Mouse (Mus musculus) left cerebral cortex, adult 11 months (tissue): ENCODE results near the gene Rab26.
A peak's percentile ranks its signal among the peaks of the same experiment; 100 is the strongest.

ENCODE experiments used
- DNase-seq: peaks from one replicate; pipeline ENCODE4 v3.0.0; 2022; ENCODE audit warnings: low spot score

Gene Rab26

DNA sequence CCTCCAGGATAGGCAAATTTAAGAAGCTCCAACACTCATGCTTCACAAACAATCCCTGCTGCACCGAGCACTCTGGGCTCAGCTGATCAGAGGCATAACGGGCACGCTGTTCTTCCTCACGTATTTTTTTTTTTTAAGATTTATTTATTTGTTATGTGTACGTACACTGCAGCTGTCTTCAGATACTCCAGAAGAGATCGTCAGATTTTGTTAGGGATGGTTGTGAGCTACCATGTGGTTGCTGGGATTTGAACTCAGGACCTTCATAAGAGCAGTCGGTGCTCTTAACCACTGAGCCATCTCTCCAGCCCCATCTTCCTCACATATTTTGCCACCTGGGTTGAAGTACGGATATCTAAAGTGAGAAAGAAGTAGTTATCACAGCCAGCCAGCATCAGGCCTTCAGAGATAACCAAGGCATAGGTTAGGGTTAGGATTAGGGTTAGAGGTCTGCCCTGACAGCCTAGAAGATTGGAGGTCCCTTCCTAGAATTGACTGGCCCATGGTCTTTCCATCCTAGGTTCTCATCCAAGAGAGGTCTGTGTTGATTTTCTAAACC, at the start of gene Rab26:
TSS of gene Rab26 (minus strand) at position 51 of the 559 bp plus-strand sequence.
- no peak for DNase-seq

DNA sequence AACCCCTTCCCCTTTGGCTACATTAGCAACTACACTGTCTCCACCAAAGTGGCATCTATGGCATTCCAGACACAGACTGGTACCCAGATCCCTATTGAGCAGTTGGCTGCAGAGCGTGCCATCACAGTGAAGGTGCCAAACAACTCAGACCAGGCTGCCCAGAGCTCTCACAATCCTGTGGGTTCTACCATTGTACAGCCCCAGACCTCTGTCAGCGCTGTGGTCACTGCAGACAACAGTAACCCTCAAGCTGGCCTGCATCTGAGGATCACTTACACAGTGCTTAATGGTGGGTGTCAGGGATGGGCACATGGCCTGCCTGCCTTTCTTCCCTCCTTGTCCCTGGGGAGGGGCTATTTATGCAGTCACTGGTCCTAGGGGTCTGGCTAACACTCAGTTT, 46.3 kb upstream of the Rab26 start:
- no peak for DNase-seq

DNA sequence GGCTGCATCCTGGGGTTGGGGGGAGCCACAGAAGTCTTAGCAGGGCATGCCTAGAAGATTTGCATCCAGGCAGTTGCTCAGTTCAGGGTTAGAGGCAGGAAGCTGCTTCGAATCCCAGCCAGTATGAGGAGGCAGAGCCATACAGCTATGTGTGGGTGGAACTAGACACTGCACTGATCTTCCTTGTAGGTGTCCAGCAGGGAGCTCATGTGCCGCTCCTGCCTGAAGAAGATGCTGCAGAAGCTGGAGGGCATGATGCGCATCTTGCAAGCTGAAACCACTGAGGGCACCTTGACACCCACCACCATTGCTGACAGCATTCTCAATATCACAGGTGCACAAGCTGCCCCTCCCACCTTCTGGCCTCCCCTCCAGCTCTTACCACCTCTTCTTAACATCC, 45.5 kb upstream of the Rab26 start:
- DNase-seq: no peak

- DNase-seq: no peak
Measured at GRCm38 (mm10) chr17:24573811-24574210, 39.8 kb upstream of the Rab26 start.

GRCm38 (mm10) chr17:24572651-24573245, 38.7 kb upstream of the Rab26 start:
- DNase-seq: no peak

DNA sequence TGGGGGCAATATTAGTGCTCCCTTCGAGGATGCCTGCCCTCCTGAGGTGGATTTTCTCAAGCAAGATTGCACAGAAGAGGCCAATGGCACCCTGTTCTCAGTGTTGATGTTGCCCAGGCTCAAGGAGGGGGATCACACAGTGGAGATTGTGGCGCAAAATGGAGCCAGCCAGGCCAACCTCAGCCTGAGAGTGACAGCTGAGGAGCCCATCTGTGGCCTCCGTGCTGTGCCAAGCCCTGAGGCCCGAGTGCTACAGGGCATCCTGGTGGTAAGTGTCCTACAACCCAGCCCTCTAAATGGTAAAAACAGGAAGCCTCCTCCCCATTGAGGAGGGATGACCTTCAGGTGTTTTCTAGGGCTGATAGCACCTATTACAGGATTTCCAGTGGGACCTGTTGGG, 35.8 kb upstream of the Rab26 start:
- DNase-seq: no peak

GRCm38 (mm10) chr17:24567034-24567779, 33.2 kb upstream of the Rab26 start:
- DNase-seq: no peak

- DNase-seq: no peak
Measured at GRCm38 (mm10) chr17:24565792-24566191, 31.8 kb upstream of the Rab26 start.

DNA sequence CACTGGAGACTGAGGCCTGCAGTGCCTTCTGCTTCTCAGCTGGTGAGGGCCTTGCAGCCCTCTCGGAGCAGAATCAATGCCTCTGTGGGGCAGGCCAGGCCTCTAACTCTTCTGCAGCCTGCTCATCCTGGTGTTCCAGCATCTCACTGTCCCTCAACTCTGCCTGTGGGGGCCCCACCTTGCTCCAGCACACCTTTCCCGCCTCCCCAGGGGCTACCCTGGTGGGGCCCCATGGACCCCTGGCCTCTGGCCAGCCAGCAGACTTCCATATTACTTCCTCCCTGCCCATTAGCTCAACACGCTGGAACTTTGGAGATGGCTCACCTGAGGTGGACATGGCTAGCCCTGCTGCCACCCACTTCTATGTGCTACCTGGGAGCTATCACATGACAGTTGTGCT, 31.1 kb upstream of the Rab26 start:
- no peak for DNase-seq

GRCm38 (mm10) chr17:24564422-24564821, 30.4 kb upstream of the Rab26 start:
- no peak for DNase-seq

GRCm38 (mm10) chr17:24563638-24564037, 29.6 kb upstream of the Rab26 start:
- DNase-seq: no peak

GRCm38 (mm10) chr17:24561592-24561991, 27.6 kb upstream of the Rab26 start:
- no peak for DNase-seq

DNA sequence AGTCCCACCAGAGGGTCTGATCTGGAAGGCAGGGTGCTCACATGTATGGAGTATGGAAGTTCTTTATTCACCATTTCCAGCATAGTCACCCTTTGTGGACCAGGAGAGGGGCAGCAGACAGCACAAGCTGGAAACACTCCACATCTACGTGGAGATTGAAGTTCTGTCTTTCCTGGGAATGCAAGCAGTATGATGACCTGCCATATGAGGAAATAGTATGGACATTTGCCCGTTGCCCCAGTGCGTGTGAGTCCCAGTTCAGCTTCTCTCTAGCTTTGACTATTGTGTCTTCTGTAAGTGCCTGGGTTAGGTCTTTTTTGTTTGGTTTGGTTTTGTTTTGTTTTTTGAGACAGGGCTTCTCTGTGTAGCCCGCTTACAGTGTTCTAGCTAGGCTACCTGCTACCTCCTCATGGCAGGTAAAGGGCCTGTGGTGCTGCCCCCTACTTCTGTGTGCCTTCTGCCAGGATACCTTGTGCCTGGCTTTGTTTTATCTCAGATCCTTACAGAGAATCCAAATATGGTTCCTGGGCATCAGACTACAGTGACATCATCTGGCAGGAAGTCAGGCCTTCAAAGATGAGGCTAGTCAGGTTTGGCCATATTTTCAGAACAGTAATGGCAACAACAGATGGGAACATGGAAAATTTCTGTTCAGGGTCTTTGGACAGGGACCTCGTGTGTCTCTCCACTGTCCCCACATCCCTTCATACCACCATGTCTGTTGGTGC, 26.5 kb upstream of the Rab26 start:
- no peak for DNase-seq

DNA sequence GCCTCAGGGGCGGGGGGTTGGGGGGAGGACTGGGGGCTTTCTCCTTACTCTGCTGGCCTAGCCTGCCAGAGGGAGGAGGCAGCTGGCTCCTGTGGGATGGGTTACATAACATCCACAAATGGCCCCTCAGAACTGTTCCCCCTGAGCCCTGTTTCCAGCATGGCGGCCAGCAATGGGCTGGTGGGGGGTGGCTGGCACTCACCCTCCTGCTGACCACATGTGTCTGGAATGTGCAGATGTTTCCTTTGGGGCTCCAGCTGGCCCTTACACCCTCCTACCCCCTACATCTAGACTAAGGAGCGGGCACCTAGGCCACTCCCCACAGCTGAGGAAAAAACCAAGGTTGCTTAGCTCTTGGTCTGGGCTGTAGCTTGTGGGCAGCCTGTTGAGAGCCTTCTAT, 25.1 kb upstream of the Rab26 start:
- no peak for DNase-seq

DNA sequence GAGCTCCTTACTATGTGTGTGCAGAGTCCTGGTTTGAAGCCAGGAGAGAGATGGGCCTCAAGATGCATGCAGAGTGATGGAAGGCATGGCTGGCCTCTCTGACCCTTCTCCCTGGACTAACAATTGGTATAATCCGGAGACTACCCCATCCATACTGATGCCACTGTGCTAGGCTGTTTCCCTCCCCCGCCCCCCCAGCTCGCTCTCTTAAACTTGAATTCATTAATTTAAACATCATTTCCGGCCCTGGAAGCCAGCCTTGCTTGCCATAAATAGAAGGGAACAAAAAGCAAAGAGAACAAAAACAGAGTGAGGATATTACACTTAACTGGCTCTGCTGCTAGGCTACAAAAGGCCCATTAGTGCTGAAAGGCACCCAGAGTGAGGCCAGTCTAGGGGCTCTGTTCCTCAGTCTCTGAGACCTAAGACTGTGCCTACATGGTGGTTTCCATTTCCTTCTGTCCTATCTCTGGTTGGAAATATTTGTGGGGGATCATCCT, 24.6 kb upstream of the Rab26 start:
- no peak for DNase-seq

GRCm38 (mm10) chr17:24557091-24557490, 23.1 kb upstream of the Rab26 start:
- no peak for DNase-seq

DNA sequence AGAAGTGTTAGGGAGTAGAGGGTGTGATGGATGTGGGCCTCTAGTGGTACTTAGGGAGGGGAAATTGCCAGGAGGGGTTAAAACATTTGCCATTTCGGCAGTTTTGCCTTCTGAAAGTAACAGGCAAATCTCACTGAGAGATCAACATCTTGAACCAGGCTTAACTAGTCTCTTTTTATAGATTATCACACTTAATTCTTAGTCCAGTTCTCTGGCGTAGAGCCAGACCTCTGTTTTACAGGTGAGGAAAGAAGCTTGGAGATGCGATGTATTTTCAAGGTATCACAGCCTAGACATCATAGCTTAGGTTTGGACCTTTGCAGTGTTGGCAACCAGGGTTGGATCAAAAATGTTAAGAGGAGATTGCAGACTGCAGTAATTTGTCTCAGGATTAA, 17.0 kb upstream of the Rab26 start:
- no peak for DNase-seq

GRCm38 (mm10) chr17:24550416-24551049, 16.5 kb upstream of the Rab26 start:
- no peak for DNase-seq

- DNase-seq: peak; percentile 99
Measured at GRCm38 (mm10) chr17:24549618-24550415, 15.8 kb upstream of the Rab26 start, which contains the start of gene Pkd1. TSS of gene Pkd1 (plus strand) at chr17:24549834.

GRCm38 (mm10) chr17:24548921-24549617, 15.1 kb upstream of the Rab26 start:
- DNase-seq: no peak

DNA sequence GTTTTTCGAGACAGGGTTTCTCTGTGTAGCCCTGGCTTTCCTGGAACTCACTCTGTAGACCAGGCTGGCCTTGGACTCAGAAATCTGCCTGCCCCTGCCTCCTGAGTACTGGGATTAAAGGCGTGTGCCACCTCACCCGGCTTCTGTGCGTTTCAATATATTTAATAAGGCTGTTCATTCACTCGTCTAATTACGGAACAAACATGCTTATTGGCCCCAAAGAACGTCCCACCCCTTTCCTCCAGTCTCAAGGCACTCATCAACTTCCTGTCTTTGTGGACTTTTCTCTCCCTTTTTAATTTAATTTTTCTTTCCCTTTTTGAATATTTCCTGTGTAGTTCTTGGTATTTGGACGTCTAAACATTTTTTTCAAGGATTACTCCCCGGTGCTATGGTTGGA, 14.4 kb upstream of the Rab26 start:
- no peak for DNase-seq
